Mouse (Mus musculus) forelimb bud, embryonic 11.5 days (tissue): ENCODE measurements around the gene Armc3.

Experiments used
- DNase-seq: peaks from one replicate; pipeline ENCODE4 v3.0.0-alpha.2; 2012; ENCODE audit warnings: low read depth, low spot score

Gene Armc3

GRCm38 (mm10) chr2:19350167-19350566 lies 151.1 kb downstream of the Armc3 start:
- no peak for DNase-seq

GRCm38 (mm10) chr2:19351615-19352253 lies 152.6 kb downstream of the Armc3 start:
- DNase-seq: no peak

DNA sequence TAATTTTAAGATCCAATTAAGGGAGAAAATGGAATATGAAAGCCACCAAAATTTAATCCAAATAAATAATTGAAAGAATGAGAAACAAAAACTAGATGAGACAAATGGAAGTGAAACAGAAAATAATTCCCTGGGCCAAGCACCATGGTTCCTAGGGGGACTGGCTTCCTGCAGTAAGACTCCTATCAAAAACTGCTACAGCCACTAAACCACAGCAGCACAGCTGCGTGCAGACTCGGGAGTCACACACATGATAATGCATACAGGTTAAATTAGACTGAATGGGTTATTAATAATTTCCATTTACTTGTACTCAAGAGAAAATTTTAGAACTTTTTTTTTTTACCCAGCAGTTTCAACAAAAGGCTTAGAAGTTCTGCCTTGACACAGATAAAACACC lies 154.1 kb downstream of the Armc3 start:
- DNase-seq: no peak
